Mouse (Mus musculus): Measurements from ENCODE around the gene Lyl1.

- TF ChIP-seq CTCF (conservative IDR thresholded peaks at IDR 0.05; ENCODE audit: low read length) (no peak), NANOG (IDR thresholded peaks at IDR 0.05; ENCODE audit: borderline replicate concordance, low read length) (no peak)
Measured at GRCm38 (mm10) chr8:84738715-84739400, 37.6 kb downstream of the Lyl1 start.

All from E14TG2a.4 (cell line).